Mouse (Mus musculus): ENCODE results near the gene Olfr801. TPM values are rescaled to one million over a fixed set of nuclear protein-coding genes. Genes with fewer than 3 reads are reported as not detected.

Gene Olfr801
- polyA plus RNA-seq, 1 experiment from 2014 or later = not detected

Other genes with a start within 250 kb of the Olfr801 start
- not detected in 2 replicates for gene Olfr786, start 246.6 kb downstream of the Olfr801 start, polyA plus RNA-seq (2015; fragmentation: Nextera tagmentation; extraction: Ambion mirVana)
- gene Olfr787, start 212.0 kb downstream of the Olfr801 start, polyA plus RNA-seq (2015; fragmentation: Nextera tagmentation; extraction: Ambion mirVana) = not detected in 2 replicates
- not detected in 2 replicates for gene Olfr788, start 202.9 kb downstream of the Olfr801 start, polyA plus RNA-seq (2015; fragmentation: Nextera tagmentation; extraction: Ambion mirVana)
- gene Olfr789, start 189.1 kb downstream of the Olfr801 start, polyA plus RNA-seq (2015; fragmentation: Nextera tagmentation; extraction: Ambion mirVana) = not detected in 2 replicates
- gene Olfr790, start 175.4 kb downstream of the Olfr801 start, polyA plus RNA-seq (2015; fragmentation: Nextera tagmentation; extraction: Ambion mirVana) = not detected in 2 replicates
- gene Olfr791, start 152.1 kb downstream of the Olfr801 start, polyA plus RNA-seq (2015; fragmentation: Nextera tagmentation; extraction: Ambion mirVana) = not detected in 2 replicates
- not detected in 2 replicates for gene Olfr792, start 134.7 kb downstream of the Olfr801 start, polyA plus RNA-seq (2015; fragmentation: Nextera tagmentation; extraction: Ambion mirVana)
- gene Olfr794, start 106.2 kb downstream of the Olfr801 start, polyA plus RNA-seq (2015; fragmentation: Nextera tagmentation; extraction: Ambion mirVana) = not detected in 2 replicates
- gene Olfr796, start 61.3 kb downstream of the Olfr801 start, polyA plus RNA-seq (2015; fragmentation: Nextera tagmentation; extraction: Ambion mirVana) = not detected in 2 replicates
- not detected in 2 replicates for gene Olfr798, start 45.9 kb downstream of the Olfr801 start, polyA plus RNA-seq (2015; fragmentation: Nextera tagmentation; extraction: Ambion mirVana)
- gene Olfr799, start 36.4 kb downstream of the Olfr801 start, polyA plus RNA-seq (2015; fragmentation: Nextera tagmentation; extraction: Ambion mirVana) = not detected in 2 replicates
- not detected in 2 replicates for gene Olfr800, start 16.2 kb downstream of the Olfr801 start, polyA plus RNA-seq (2015; fragmentation: Nextera tagmentation; extraction: Ambion mirVana)
- gene Olfr802, start 14.3 kb upstream of the Olfr801 start, polyA plus RNA-seq (2015; fragmentation: Nextera tagmentation; extraction: Ambion mirVana) = 0.03 TPM in 1 of 2 replicates, not detected in the other
- not detected in 2 replicates for gene Olfr803, start 20.4 kb upstream of the Olfr801 start, polyA plus RNA-seq (2015; fragmentation: Nextera tagmentation; extraction: Ambion mirVana)
- gene Olfr804, start 29.3 kb upstream of the Olfr801 start, polyA plus RNA-seq (2015; fragmentation: Nextera tagmentation; extraction: Ambion mirVana) = not detected in 2 replicates
- not detected in 2 replicates for gene Olfr805, start 55.5 kb upstream of the Olfr801 start, polyA plus RNA-seq (2015; fragmentation: Nextera tagmentation; extraction: Ambion mirVana)
- not detected in 2 replicates for gene Olfr806, start 68.1 kb upstream of the Olfr801 start, polyA plus RNA-seq (2015; fragmentation: Nextera tagmentation; extraction: Ambion mirVana)
- not detected in 2 replicates for gene Olfr807, start 83.9 kb upstream of the Olfr801 start, polyA plus RNA-seq (2015; fragmentation: Nextera tagmentation; extraction: Ambion mirVana)
- not detected in 2 replicates for gene Olfr808, start 91.6 kb upstream of the Olfr801 start, polyA plus RNA-seq (2015; fragmentation: Nextera tagmentation; extraction: Ambion mirVana)
- gene Olfr809, start 100.8 kb upstream of the Olfr801 start, polyA plus RNA-seq (2015; fragmentation: Nextera tagmentation; extraction: Ambion mirVana) = not detected in 2 replicates
- gene Olfr810, start 121.1 kb upstream of the Olfr801 start, polyA plus RNA-seq (2015; fragmentation: Nextera tagmentation; extraction: Ambion mirVana) = not detected in 2 replicates
- gene Olfr811, start 130.5 kb upstream of the Olfr801 start, polyA plus RNA-seq (2015; fragmentation: Nextera tagmentation; extraction: Ambion mirVana) = not detected in 2 replicates
- not detected in 2 replicates for gene Olfr812, start 172.2 kb upstream of the Olfr801 start, polyA plus RNA-seq (2015; fragmentation: Nextera tagmentation; extraction: Ambion mirVana)
- gene Olfr813, start 181.5 kb upstream of the Olfr801 start, polyA plus RNA-seq (2015; fragmentation: Nextera tagmentation; extraction: Ambion mirVana) = not detected in 2 replicates
- not detected in 2 replicates for gene Olfr814, start 206.0 kb upstream of the Olfr801 start, polyA plus RNA-seq (2015; fragmentation: Nextera tagmentation; extraction: Ambion mirVana)
- gene Olfr815, start 232.0 kb upstream of the Olfr801 start, polyA plus RNA-seq (2015; fragmentation: Nextera tagmentation; extraction: Ambion mirVana) = not detected in 2 replicates
- gene Olfr816, start 241.7 kb upstream of the Olfr801 start, polyA plus RNA-seq (2015; fragmentation: Nextera tagmentation; extraction: Ambion mirVana) = not detected in 2 replicates